Mouse (Mus musculus) thymus, postnatal 36 days (tissue): ENCODE measurements around the gene Meiob.

ENCODE experiments used
- DNase-seq, 2 experiments: peaks; one replicate each; pipeline ENCODE4 v3.0.0; 2022; ENCODE audit warnings: mixed read lengths in 2 of 2

The Meiob gene

GRCm38 (mm10) chr17:24821351-24822280 lies 17.5 kb downstream of the Meiob start:
- DNase-seq, result no peak

DNA sequence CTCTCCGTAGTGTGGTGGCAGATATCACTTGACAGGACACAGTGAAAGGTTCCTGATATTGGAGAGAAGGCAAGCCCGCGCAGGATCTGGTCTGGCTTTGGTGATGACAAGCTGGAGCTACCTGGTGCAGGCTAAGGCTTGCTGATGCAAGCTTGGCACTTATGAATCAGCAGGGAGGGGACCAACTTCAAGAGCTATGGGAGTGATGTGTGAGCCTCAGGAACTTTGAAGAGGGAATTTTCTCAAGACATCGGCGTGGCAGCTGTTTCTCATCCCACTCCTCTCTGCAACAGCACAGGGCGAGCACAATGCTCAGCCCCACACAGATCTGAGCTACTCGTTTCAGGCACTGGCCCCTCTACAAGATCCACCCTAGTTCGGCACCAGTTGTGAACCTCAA lies 35.8 kb downstream of the Meiob start, which contains the start of gene Hagh:
Hagh (plus strand) TSS at position 302 of the 400 bp plus-strand sequence.
- DNase-seq, result no peak

GRCm38 (mm10) chr17:24840341-24840740 lies 36.3 kb downstream of the Meiob start:
- no peak for DNase-seq

GRCm38 (mm10) chr17:24841133-24841532 lies 37.0 kb downstream of the Meiob start:
- DNase-seq, result peak; percentile 45 to 48

DNA sequence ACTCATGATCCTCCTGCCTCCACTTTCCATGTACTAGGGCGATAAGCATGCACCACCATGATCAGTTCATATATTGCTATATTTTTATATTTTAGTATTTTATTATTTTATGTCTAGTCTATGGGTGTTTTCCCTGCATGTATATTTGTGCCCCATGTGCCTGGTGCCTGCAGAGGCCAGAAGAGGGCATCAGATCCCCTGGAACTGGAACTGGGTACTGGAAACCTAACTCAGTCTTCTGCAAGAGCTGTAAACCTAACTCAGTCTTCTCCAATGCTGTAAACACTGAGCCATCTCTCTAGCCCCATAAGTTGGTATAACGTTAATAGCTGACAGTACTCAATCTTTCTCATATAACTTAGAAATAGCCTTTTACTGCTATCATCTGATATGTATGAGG lies 38.5 kb downstream of the Meiob start:
- no peak for DNase-seq

- DNase-seq, result no peak
Observed at GRCm38 (mm10) chr17:24844525-24844924, 40.4 kb downstream of the Meiob start.

- DNase-seq, result no peak
Observed at GRCm38 (mm10) chr17:24847386-24847785, 43.3 kb downstream of the Meiob start.

DNA sequence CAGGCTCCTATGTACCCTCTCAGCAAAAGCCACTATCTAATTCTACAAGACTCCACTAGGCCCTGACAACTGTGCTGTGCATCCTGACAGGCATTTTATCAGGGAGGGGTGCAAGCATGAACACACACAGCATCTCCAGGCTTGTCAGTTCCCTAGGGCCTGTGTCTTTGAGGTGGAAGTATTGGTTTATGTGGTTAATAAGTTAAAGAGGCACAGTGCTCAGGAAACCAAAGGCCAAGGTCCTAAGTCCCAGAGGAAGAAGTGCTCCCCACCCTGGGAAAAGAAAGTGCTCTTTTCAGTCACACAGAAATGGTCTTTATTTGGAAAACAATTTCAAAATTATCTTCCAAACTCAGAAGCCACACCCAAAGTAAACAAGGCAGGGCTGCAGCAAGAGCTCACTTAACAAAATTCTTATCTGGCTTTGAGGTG lies 44.5 kb downstream of the Meiob start:
- DNase-seq, result no peak

DNA sequence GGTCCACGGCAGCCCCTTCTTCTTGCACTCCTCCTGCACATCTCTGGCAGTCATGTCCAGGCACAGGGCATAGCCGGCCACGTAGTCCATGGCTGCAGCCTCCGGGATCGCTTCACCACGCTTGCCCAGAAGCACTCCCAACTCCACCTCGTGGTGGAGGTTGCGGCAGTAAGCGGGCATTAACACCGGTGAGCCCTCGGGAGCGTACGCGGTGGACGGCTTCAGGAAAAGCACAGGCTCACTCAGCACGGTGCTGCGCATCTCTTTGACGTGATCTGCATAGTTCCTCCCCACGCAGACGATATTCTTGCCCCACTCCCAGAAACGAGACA lies 45.6 kb downstream of the Meiob start:
- no peak for DNase-seq

GRCm38 (mm10) chr17:24850065-24850772 lies 46.1 kb downstream of the Meiob start, which contains the start of gene Fahd1:
Gene Fahd1 (minus strand): TSS chr17:24850364.
- peak; percentile 90 to 96 for DNase-seq

- no peak for DNase-seq
Observed at GRCm38 (mm10) chr17:24850773-24851127, 46.7 kb downstream of the Meiob start.

GRCm38 (mm10) chr17:24851381-24852125 lies 47.5 kb downstream of the Meiob start:
- no peak for DNase-seq

DNA sequence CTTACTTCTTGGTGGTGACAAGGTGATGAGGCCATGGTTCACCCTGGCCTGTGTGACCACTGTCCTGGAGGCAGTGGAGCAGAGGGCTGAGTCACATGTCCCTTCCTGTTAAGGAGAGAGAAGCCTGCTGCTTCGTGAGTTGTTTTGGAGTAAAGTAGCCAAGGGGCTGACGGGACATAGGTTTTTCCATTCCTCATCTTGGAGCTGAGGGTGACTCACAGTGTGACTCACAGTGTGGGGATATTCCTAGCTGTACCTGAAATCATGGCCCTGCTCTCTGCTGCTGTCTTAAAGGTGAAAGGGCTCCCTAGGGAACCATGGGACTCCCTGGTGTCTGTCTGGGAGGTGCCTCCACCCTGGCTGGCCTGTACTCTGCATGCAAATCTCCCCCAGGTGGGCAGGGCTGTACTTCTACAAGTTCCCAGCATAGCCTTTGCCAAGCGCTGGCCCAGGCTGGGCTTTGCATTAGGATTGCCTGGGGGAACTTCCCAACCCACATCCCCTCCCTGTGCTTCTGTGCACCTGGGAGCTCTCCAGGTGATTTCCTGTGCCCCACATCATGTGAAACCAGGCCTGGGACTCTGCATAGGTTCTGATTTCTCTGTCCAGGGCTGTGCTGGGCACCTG lies 51.9 kb downstream of the Meiob start:
- no peak for DNase-seq

- DNase-seq, result no peak
Observed at GRCm38 (mm10) chr17:24856589-24856988, 52.5 kb downstream of the Meiob start.

GRCm38 (mm10) chr17:24857831-24858470 lies 53.9 kb downstream of the Meiob start:
- DNase-seq, result no peak

- no peak for DNase-seq
Observed at GRCm38 (mm10) chr17:24858967-24859366, 54.9 kb downstream of the Meiob start.

- no peak for DNase-seq
Observed at GRCm38 (mm10) chr17:24860076-24860475, 56.0 kb downstream of the Meiob start.

DNA sequence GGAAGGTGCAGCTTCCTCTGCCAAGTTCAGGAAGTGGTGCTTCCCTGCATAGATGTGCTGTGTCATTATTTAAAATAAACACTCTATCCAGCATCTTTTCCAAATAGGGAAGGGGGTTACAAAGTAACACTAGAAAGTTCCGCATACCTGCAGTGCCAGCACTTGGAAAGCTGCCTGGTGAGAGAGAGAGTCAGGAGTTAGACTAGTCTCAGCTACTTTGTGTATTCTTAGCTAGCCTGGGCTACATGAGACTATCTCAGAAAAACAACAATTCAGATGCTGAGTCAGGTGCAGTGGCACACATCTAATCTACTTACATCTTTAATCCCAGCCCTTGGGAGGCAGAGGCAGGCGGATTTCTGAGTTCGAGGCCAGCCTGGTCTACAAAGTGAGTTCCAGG lies 57.7 kb downstream of the Meiob start:
- DNase-seq, result no peak

GRCm38 (mm10) chr17:24865776-24866175 lies 61.7 kb downstream of the Meiob start, which contains the start of gene Igfals:
Gene Igfals (plus strand): TSS chr17:24865997.
- DNase-seq, result no peak

GRCm38 (mm10) chr17:24867914-24868313 lies 63.8 kb downstream of the Meiob start:
- no peak for DNase-seq

DNA sequence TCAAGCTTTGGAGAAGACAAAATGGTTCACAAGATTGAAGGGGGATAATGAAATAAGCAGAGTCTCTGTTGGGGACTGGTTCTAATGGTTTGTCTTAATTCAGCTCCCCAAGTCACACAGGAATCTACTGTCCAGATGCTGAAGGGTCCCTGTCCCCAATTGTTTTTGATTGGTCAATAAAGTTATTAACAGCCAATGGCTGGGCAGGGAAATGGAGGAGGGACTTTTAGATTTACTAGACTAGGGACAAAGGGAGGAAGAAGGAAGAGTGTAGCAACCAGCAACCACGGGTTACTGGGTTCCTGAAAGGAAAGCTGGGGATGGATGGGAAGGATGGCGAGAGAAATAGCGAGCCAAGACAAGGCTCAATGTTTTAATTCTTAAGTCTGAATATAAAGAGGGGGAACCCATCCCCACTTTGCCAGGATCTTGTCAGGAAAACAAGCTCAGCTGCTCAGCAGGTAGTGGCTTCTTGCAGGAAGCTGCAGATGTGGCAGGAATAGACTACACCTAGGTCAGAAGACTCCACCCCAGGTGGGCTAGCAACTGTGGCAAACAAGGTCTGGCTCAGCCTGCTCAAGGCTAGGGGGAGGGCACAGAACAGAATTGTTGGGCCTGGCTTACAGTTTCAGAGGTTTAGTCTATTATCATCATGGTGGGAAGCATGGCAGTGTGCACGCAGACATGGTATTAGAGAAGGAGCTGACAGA lies 69.8 kb downstream of the Meiob start:
- DNase-seq, result no peak

- DNase-seq, result no peak
Observed at GRCm38 (mm10) chr17:24874405-24874745, 70.3 kb downstream of the Meiob start.
